Mouse (Mus musculus) small intestine, adult 2 months (tissue): ENCODE measurements around the gene Rwdd2a. TPM values are rescaled to one million over a fixed set of nuclear protein-coding genes. Genes with fewer than 3 reads are reported as not detected.
"Not testable (repeated sequence)": the region's sequence is repeated elsewhere in the genome, so short reads cannot be mapped to it uniquely, and the experiment has no call there.

Experiments
- H3K27ac ChIP-seq: fragments of 200-500 bp; 2 replicates; pipeline ENCODE4 v1.5.1; 2012; ENCODE audit warnings: low read depth, low read length, control low read depth, inconsistent platforms; ENCODE audit not compliant: insufficient read depth
- H3K27me3 ChIP-seq: fragments of 200-500 bp; 2 replicates; pipeline ENCODE4 v1.6.1; 2012; ENCODE audit warnings: mild to moderate bottlenecking, moderate library complexity, low read length, inconsistent platforms; ENCODE audit not compliant: control insufficient read depth, insufficient read depth
- H3K36me3 ChIP-seq: fragments of 200-500 bp; 2 replicates; pipeline ENCODE4 v1.6.1; 2012; ENCODE audit warnings: mild to moderate bottlenecking, low read length, control low read depth, inconsistent platforms; ENCODE audit not compliant: control insufficient read depth, insufficient read depth
- H3K4me1 ChIP-seq: fragments of 200-500 bp; 2 replicates; pipeline ENCODE4 v1.6.1; 2012; ENCODE audit warnings: low read length, inconsistent platforms, mixed read lengths; ENCODE audit not compliant: control insufficient read depth, insufficient read depth, insufficient read length
- H3K4me3 ChIP-seq: fragments of 200-500 bp; 2 replicates; pipeline ENCODE4 v1.5.1; 2012; ENCODE audit warnings: low read depth, mild to moderate bottlenecking, control low read depth, inconsistent platforms, low read length, moderate library complexity
- CTCF ChIP-seq: fragments of 200-500 bp; IDR thresholded peaks from 2 replicates; pipeline ENCODE4 v1.5.1; 2012; ENCODE audit warnings: low read depth, mild to moderate bottlenecking, control low read depth, inconsistent platforms, low read length, moderate library complexity, mixed read lengths; ENCODE audit not compliant: insufficient replicate concordance, insufficient read length; ENCODE audit errors: extremely low read depth
- POLR2A ChIP-seq: fragments of 200-500 bp; IDR thresholded peaks from 2 replicates; pipeline ENCODE4 v1.6.1; 2012; ENCODE audit warnings: low read depth, mild to moderate bottlenecking, control low read depth, inconsistent platforms, low read length, moderate library complexity
- WGBS: fragments of 180-500 bp; shearing (Covaris S2); methylation state at CpG from one replicate; pipeline ENCODE4 v1.1.7; 2018; 5-methylcytosine and 5-hydroxymethylcytosine counted together
- polyA plus RNA-seq: library from polyadenylated mRNA; depleted of rRNA; stranded (reverse); fragments of >200 nt; gene quantifications from 2 replicates; pipeline ENCODE4 v1.2.3, GENCODE M21; 2012

The Rwdd2a gene
- polyA plus RNA-seq, 1 experiment: 1.0 TPM

DNA sequence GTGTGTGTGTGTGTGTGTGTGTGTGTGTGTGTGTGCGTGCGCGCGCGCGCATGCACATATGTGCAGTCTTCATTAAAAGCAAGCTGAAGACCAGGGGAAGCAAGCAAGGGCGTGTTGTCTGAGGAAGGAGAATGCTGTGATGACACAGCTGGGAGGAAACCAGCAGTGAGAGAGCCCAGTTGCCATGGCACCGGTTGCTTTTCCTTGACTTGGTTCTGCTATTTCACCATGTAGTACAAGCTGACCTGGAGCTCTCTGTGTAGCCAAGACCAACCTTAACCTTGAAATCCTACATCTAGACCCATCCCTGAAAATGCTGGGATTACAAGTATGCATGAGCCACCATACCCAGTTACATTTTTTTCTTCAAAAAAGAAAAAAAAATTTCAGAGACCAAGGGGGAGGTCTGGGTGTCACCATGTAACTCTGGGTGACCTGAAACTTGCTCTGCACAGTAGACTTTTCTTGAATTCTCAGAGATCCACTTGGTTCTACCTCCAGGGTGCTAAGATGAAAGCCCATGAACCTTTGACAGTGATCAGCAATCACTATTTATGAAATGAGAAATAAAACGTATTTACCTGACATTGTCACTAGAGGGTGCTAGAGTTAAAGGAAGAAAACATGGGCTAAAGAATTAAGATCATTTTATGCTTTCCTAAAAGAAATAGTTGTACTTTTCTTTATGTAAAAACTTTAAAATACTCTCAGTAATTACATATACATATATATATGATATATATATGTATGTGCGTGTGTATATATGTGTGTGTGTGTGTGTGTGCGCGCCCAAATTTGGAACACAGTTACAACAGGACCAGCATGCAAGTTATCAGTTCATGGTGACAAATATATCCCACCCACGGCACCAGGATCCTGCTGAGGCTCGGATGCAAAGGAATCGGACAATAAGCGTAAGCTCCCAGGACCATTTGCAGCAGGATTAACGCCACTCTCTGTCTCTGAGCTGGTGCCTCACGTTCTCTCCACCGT, 21.2 kb downstream of the Rwdd2a start:
- Histone ChIP-seq H3K27ac (no peak overlapping the region), H3K36me3 (no peaks in the 10 kb centered on the region), H3K4me3 (no peak overlapping the region), H3K27me3 (no peaks in the 10 kb centered on the region), H3K4me1 (no peaks in the 10 kb centered on the region)
- 71% methylated on average over 19 of the region's 19 CpGs for WGBS
- TF ChIP-seq POLR2A (no peak), CTCF (no peak)

DNA sequence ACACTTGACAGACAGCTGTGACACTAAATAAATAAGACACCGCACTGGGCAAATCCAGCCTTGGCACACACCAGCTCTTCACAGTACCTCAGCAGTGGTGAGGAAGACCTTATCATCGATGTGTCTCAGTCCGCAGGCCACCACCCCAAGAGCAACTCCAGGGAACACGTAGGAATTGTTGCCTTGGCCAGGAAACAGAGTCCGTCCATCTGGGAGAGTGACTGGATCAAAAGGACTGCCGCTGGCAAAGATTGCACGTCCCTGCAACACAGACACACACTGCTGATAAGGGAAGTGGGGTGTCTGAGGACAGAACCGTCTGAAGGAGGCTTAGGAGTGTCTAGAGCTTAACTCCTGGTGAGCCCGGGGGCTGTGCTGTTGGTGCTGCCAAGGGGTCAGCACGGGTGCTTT, 22.6 kb downstream of the Rwdd2a start:
- not testable (repeated sequence) for H3K4me3 ChIP-seq, H3K27ac ChIP-seq, H3K36me3 ChIP-seq, H3K4me1 ChIP-seq, H3K27me3 ChIP-seq
- WGBS: 24% methylated on average over 10 of the region's 10 CpGs

DNA sequence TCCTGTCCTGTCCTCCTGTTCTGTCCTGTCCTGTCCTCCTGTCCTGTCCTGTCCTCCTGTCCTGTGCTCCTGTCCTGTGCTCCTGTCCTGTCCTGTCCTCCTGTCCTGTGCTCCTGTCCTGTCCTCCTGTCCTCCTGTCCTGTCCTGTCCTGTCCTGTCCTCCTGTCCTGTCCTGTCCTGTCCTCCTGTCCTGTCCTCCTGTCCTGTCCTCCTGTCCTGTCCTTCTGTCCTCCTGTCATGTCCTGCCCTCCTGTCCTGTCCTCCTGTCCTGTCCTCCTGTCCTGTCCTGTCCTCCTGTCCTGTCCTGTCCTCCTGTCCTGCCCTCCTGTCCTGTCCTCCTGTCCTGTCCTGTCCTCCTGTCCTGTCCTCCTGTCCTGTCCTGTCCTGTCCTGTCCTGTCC, 25.2 kb downstream of the Rwdd2a start:
- not testable (repeated sequence) for H3K36me3 ChIP-seq, H3K27ac ChIP-seq, H3K4me1 ChIP-seq, H3K4me3 ChIP-seq, H3K27me3 ChIP-seq

DNA sequence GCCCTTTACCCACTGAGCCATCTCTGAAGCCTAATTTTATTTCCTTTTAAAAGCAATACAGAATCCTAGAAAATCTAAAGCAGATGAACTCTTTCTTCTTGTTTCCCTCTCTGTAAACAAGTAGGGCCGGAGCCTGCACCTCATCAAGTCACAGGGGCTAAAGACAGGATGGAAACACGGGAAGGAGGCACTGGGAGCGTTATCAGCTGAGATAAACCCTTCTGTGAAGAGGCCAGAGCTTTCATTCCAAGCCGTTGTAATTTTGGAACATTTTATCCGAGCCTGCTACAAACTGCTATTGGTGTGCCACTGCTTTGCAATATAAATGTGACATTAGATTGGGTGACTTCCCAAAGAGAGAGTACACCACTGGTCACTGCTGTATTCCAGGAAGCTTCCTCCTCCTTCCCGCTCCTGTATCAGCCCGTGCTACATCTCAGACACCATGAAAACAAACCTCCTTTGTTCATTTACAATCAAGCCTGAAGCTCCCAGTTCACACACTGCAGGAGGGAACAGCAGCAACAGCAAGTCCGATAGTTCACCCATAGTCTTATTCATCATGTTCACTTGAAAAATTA, 28.0 kb downstream of the Rwdd2a start:
- 17% methylated on average over 8 of the region's 8 CpGs for WGBS
- H3K36me3 ChIP-seq: no peaks in the 10 kb centered on the region
- no peaks in the 10 kb centered on the region for H3K4me1 ChIP-seq
- H3K27me3 ChIP-seq: no peaks in the 10 kb centered on the region
- no peak overlapping the region for H3K27ac ChIP-seq
- TF ChIP-seq POLR2A: no peak
- TF ChIP-seq CTCF: no peak
- no peak overlapping the region for H3K4me3 ChIP-seq

- H3K4me3 ChIP-seq: no peak overlapping the region
- no peaks in the 10 kb centered on the region for H3K4me1 ChIP-seq
- no peaks in the 10 kb centered on the region for H3K27me3 ChIP-seq
- WGBS: 86% methylated on average over 6 of the region's 6 CpGs
- H3K36me3 ChIP-seq: no peaks in the 10 kb centered on the region
- no peak overlapping the region for H3K27ac ChIP-seq
- TF ChIP-seq POLR2A (no peak), CTCF (no peak)
These were observed 34.0 kb downstream of the Rwdd2a start for GRCm38 (mm10) chr9:86605776-86606175.

DNA sequence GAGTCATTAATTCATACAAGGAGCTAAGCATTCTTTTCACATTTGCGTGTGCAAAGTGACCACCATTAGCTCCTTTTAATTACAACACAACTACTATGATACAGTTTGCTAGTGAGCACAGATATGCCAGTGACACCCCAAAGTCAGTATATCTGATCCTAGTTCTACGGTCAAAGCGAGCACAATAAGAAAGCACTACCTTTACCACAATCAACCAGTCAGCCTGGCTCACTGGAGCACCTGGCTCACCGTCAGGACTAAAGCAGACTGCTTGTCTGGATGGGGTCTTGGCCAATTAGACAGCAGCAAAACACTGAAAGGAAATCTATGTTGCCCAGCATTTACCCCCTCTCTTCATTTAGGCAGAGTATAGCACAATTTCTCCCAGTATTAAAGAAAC, 40.3 kb downstream of the Rwdd2a start:
- WGBS: 95% methylated on average over 4 of the region's 4 CpGs
- no peaks in the 10 kb centered on the region for H3K27me3 ChIP-seq
- no peak overlapping the region for H3K27ac ChIP-seq
- peaks cover 7% of the 10 kb centered on the region; the same call in 1 of the 2 replicates for H3K4me1 ChIP-seq
- H3K36me3 ChIP-seq: 0 out of 2 replicates have a peak, but pooled peaks cover 2% of the 10 kb centered on the region
- TF ChIP-seq CTCF (no peak), POLR2A (no peak)
- H3K4me3 ChIP-seq: no peak overlapping the region

GRCm38 (mm10) chr9:86615765-86616164, 44.0 kb downstream of the Rwdd2a start:
- Histone ChIP-seq H3K27me3 (no peaks in the 10 kb centered on the region), H3K36me3 (0 out of 2 replicates have a peak, but pooled peaks cover 2% of the 10 kb centered on the region), H3K27ac (no peak overlapping the region), H3K4me3 (no peak overlapping the region), H3K4me1 (peaks cover 11% of the 10 kb centered on the region; the same call in 1 of the 2 replicates)
- TF ChIP-seq CTCF: no peak
- TF ChIP-seq POLR2A: no peak
- 43% methylated on average over 1 of the region's 1 CpGs for WGBS
